29 mouse cellular contexts compared by ENCODE assay signal in genomic region chr3:130501713-130502112, GRCm38 (mm10).
DNase-seq lines count a peak whose midpoint lies in the region; ATAC-seq and TF ChIP-seq lines count a peak whose summit lies in the region.
"Had no signal": no experiment of that assay in that cellular context is flagged by ENCODE, and none has a peak within 500 bp of the region (broad histone marks: within the 10 kb centered on the region; RNA-seq: fewer than 3 reads in every experiment).

No protein-coding gene starts in this region.

- no peaks in the 10 kb centered on the region for H3K27me3 ChIP-seq in hindbrain, embryonic 13.5 days
- H3K27me3 ChIP-seq in hindbrain, embryonic 14.5 days (ENCODE audit: control insufficient read depth, insufficient read depth, low read length), result no peaks in the 10 kb centered on the region
- H3K27me3 ChIP-seq in midbrain, embryonic 13.5 days, result no peaks in the 10 kb centered on the region
- no peaks in the 10 kb centered on the region for H3K27me3 ChIP-seq in midbrain, embryonic 16.5 days (ENCODE audit: control insufficient read depth, insufficient read depth, low read depth, low read length)
- H3K27me3 ChIP-seq in limb, embryonic 10.5 days (ENCODE audit: low read depth, poor library complexity, severe bottlenecking), result no peaks in the 10 kb centered on the region
- H3K27me3 ChIP-seq: CH12.LX; embryonic facial prominence, embryonic 13.5 days; forebrain, embryonic 12.5 days; forebrain, embryonic 15.5 days had no signal

- TF ChIP-seq CTCF in brain, embryonic 14.5 days (IDR thresholded peaks at IDR 0.05; ENCODE audit: borderline replicate concordance, extremely low read depth, insufficient read depth, insufficient read length), result no peak

- H3K4me1 ChIP-seq in hindbrain, embryonic 13.5 days (replicated peaks), result no peaks in the 10 kb centered on the region
- H3K4me1 ChIP-seq in hindbrain, embryonic 14.5 days (replicated peaks; ENCODE audit: control insufficient read depth, insufficient read depth, low read length), result no peaks in the 10 kb centered on the region
- H3K4me1 ChIP-seq in midbrain, embryonic 13.5 days (replicated peaks), result 0 out of 2 replicates have a peak, but pooled peaks cover 4% of the 10 kb centered on the region
- H3K4me1 ChIP-seq in midbrain, embryonic 16.5 days (ENCODE audit: control insufficient read depth, insufficient read depth, low read length), result peaks cover 3% of the 10 kb centered on the region; the same call in 1 of the 2 replicates
- H3K4me1 ChIP-seq in limb, embryonic 10.5 days, result no peaks in the 10 kb centered on the region
- H3K4me1 ChIP-seq: embryonic facial prominence, embryonic 13.5 days; forebrain, embryonic 15.5 days had no signal

- H3K9ac ChIP-seq in hindbrain, embryonic 13.5 days, result no peak overlapping the region
- no peak overlapping the region for H3K9ac ChIP-seq in hindbrain, embryonic 14.5 days
- H3K9ac ChIP-seq in midbrain, embryonic 13.5 days (replicated peaks), result no peak overlapping the region
- H3K9ac ChIP-seq in midbrain, embryonic 16.5 days (ENCODE audit: low read depth, low read length), result no peak overlapping the region
- H3K9ac ChIP-seq: embryonic facial prominence, embryonic 13.5 days; forebrain, embryonic 12.5 days; forebrain, embryonic 15.5 days had no signal

- TF ChIP-seq POLR2A in brain, embryonic 14.5 days (IDR thresholded peaks at IDR 0.05; ENCODE audit: borderline replicate concordance, extremely low read depth, insufficient read depth, insufficient read length, poor library complexity, severe bottlenecking), result no peak

- H3K4me2 ChIP-seq in hindbrain, embryonic 13.5 days, result no peak overlapping the region
- no peak overlapping the region for H3K4me2 ChIP-seq in hindbrain, embryonic 14.5 days (replicated peaks)
- H3K4me2 ChIP-seq in midbrain, embryonic 13.5 days (replicated peaks), result no peak overlapping the region
- no peak overlapping the region for H3K4me2 ChIP-seq in midbrain, embryonic 16.5 days (ENCODE audit: low read length)
- H3K4me2 ChIP-seq: embryonic facial prominence, embryonic 13.5 days; forebrain, embryonic 12.5 days; forebrain, embryonic 15.5 days; heart, embryonic 11.5 days had no signal

- H3K27ac ChIP-seq in hindbrain, embryonic 13.5 days, result no peak overlapping the region
- H3K27ac ChIP-seq in hindbrain, embryonic 14.5 days, result no peak overlapping the region
- no peak overlapping the region for H3K27ac ChIP-seq in midbrain, embryonic 13.5 days
- H3K27ac ChIP-seq in midbrain, embryonic 16.5 days (ENCODE audit: low read length), result no peak overlapping the region
- no peak overlapping the region for H3K27ac ChIP-seq in limb, embryonic 10.5 days
- H3K27ac ChIP-seq: embryonic facial prominence, embryonic 10.5 days; embryonic facial prominence, embryonic 13.5 days; forebrain, embryonic 12.5 days; forebrain, embryonic 15.5 days; gastrocnemius, adult 2 months; hindbrain, postnatal 0 days had no signal

- H3K4me3 ChIP-seq in hindbrain, embryonic 13.5 days, result no peak overlapping the region
- H3K4me3 ChIP-seq in hindbrain, embryonic 14.5 days (replicated peaks; ENCODE audit: low read length), result no peak overlapping the region
- no peak overlapping the region for H3K4me3 ChIP-seq in midbrain, embryonic 13.5 days (replicated peaks)
- H3K4me3 ChIP-seq in midbrain, embryonic 16.5 days (ENCODE audit: low read depth, low read length), result no peak overlapping the region
- H3K4me3 ChIP-seq in limb, embryonic 10.5 days, result no peak overlapping the region
- H3K4me3 ChIP-seq: embryonic facial prominence, embryonic 10.5 days; embryonic facial prominence, embryonic 13.5 days; erythroblast, embryonic 14.5 days; forebrain, embryonic 12.5 days; forebrain, embryonic 15.5 days; gastrocnemius, adult 2 months had no signal

- no peaks in the 10 kb centered on the region for H3K36me3 ChIP-seq in hindbrain, embryonic 13.5 days
- H3K36me3 ChIP-seq in hindbrain, embryonic 14.5 days (replicated peaks; ENCODE audit: control insufficient read depth, insufficient read depth), result no peaks in the 10 kb centered on the region
- no peaks in the 10 kb centered on the region for H3K36me3 ChIP-seq in midbrain, embryonic 13.5 days
- no peaks in the 10 kb centered on the region for H3K36me3 ChIP-seq in midbrain, embryonic 16.5 days (ENCODE audit: control insufficient read depth, insufficient read depth, low read length)
- H3K36me3 ChIP-seq in limb, embryonic 10.5 days, result no peaks in the 10 kb centered on the region
- H3K36me3 ChIP-seq: embryonic facial prominence, embryonic 10.5 days; embryonic facial prominence, embryonic 13.5 days; forebrain, embryonic 12.5 days; forebrain, embryonic 15.5 days; G1E had no signal

- 56% methylated on average over 3 of the region's 3 CpGs for WGBS in hindbrain, embryonic 13.5 days
- 46% methylated on average over 3 of the region's 3 CpGs for WGBS in hindbrain, embryonic 14.5 days
- 32% methylated on average over 3 of the region's 3 CpGs for WGBS in midbrain, embryonic 13.5 days
- 35% methylated on average over 3 of the region's 3 CpGs for WGBS in midbrain, embryonic 16.5 days
- WGBS in limb, embryonic 10.5 days, result 85% methylated on average over 3 of the region's 3 CpGs

- no peak for DNase-seq in hindbrain, embryonic 14.5 days (ENCODE audit: low spot score)
- DNase-seq in brain, embryonic 14.5 days (ENCODE audit: low read depth), result peak; percentile 39
- peak; percentile 31 for DNase-seq in retina, embryonic 14.5 days (ENCODE audit: low spot score)
- no peak for DNase-seq in limb, embryonic 10.5 days (ENCODE audit: low spot score)
- DNase-seq: adrenal gland, postnatal 10 days; adrenal gland, postnatal 36 days; B cell, adult 2 months; cerebellum, adult 11 months; cerebellum, adult 2 months; cerebellum, adult 9-11 months; cerebellum, postnatal 25 days; embryo, embryonic 11 days; gastrocnemius, adult 2 months; gastrocnemius, postnatal 14 days; heart, postnatal 36 days had no signal

- no peaks in the 10 kb centered on the region for H3K9me3 ChIP-seq in hindbrain, embryonic 13.5 days
- H3K9me3 ChIP-seq in hindbrain, embryonic 14.5 days (ENCODE audit: control insufficient read depth, low read length), result no peaks in the 10 kb centered on the region
- no peaks in the 10 kb centered on the region for H3K9me3 ChIP-seq in midbrain, embryonic 13.5 days
- no peaks in the 10 kb centered on the region for H3K9me3 ChIP-seq in midbrain, embryonic 16.5 days (replicated peaks; ENCODE audit: control insufficient read depth, low read length, poor library complexity, severe bottlenecking)
- H3K9me3 ChIP-seq in limb, embryonic 10.5 days (replicated peaks), result no peaks in the 10 kb centered on the region
- H3K9me3 ChIP-seq: embryonic facial prominence, embryonic 10.5 days; embryonic facial prominence, embryonic 13.5 days; forebrain, embryonic 12.5 days; forebrain, embryonic 15.5 days had no signal

- ATAC-seq in hindbrain, embryonic 13.5 days (ENCODE audit: low FRiP score), result peak; percentile 54; the same call in 1 of the 2 replicates
- no peak for ATAC-seq in hindbrain, embryonic 14.5 days (ENCODE audit: low FRiP score)
- ATAC-seq in midbrain, embryonic 13.5 days, result 0 out of 2 replicates have a peak, but pooled peaks have one; percentile 14
- no peak for ATAC-seq in midbrain, embryonic 16.5 days
- ATAC-seq: forebrain, embryonic 15.5 days; hindbrain, postnatal 0 days; inflammation-experienced regulatory T-cells, adult 6 months; Patski had no signal

Comparison
In these comparisons a context has a peak if more than half of its experiments do, and no peak if none do; other contexts are left out.
1. ATAC-seq: peak in hindbrain, embryonic 13.5 days (single experiment) and midbrain, embryonic 13.5 days (single experiment); none in hindbrain, embryonic 14.5 days (single experiment) and midbrain, embryonic 16.5 days (single experiment).
2. DNase-seq: peak in brain, embryonic 14.5 days (single experiment) and retina, embryonic 14.5 days (single experiment); none in hindbrain, embryonic 14.5 days (single experiment) and limb, embryonic 10.5 days (single experiment).